Mouse (Mus musculus): ENCODE measurements around the gene Tnni3k.

Tnni3k gene

DNA sequence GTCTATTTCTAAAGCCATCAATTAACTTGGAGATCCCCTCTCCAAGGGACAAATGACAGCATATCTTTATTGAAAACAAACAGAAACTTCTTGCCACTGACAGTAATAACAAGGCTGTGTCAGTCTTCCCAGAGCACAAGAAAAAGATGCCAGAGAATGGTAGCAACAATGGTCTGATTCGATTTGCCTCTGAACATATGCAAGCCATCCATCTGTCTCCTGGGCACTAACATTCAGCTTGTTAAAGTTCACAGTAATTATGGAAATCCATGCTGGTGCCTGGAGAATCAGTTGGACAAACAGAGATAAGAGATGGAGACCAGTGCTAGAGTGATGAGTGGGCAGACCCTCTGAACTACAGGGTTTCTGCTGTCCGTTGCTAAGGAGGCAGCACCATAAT lies 102.1 kb downstream of the Tnni3k start:
- DNase-seq (ENCODE audit: low read depth in 2 of 2, low spot score in 2 of 2): no peak

DNA sequence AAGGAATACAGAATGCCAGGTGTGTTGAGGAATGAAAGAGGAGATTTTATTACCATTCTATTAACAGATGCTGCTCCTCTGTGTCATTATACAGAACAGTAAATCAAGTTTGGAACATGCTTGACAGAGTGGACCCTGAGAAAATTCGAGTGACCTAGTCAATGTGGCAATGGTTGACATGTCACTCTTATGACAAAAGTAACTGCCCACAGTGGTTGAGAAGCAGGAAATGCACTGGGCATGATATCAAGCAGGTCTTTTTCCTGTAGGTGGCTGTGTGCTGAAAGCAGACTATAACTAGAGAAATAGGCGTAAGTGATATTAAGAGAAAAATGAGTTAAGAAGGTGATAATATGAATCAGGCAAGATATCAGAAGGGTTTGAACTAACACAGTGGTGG lies 105.7 kb downstream of the Tnni3k start:
- DNase-seq (ENCODE audit: low read depth in 2 of 2, low spot score in 2 of 2): no peak

DNA sequence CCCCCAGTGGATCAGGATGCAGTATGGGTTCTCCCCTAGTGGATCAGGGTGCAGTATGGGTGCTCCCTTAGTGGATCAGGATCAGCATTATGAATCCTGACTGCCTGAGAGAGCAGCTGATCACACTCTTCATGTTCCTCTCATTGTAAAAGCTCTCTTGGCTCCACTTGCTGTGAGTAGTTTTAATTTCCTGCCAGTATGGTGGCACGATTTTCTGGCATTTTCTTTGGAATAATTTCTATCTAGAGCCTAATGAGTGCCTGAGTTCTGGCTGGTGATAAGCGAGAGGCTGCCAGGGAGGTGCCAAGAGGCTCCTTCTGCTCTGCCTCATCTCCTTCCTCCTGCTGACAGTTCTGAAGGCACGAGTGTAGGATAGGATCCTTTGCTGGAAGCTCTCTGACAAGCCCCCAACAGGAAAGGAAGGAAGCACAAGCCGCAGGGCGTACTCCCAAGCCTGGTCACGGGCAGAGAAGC lies 109.5 kb downstream of the Tnni3k start:
- no peak for DNase-seq (ENCODE audit: low read depth in 2 of 2, low spot score in 2 of 2)

DNA sequence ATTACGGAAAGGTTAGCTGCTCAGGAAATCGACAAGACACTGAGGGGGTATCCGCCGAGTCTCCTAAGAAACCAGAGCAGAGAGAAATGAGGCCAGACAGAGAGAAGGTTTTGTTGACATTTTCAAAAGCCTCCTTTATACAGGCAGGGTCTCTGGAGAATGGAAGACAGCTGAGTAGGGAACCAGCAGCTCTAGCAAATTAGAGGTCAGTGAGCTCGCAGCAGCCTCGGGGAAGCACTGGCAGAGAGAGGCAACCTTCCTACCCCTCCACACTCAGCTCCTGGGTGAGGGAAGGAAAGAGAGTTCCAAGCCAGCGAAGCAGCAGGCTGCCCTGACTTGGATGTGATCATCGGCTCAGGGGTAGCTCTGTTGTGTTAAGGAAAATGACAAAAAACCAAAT lies 127.5 kb downstream of the Tnni3k start:
- no peak for DNase-seq (ENCODE audit: low read depth in 2 of 2, low spot score in 2 of 2)

DNA sequence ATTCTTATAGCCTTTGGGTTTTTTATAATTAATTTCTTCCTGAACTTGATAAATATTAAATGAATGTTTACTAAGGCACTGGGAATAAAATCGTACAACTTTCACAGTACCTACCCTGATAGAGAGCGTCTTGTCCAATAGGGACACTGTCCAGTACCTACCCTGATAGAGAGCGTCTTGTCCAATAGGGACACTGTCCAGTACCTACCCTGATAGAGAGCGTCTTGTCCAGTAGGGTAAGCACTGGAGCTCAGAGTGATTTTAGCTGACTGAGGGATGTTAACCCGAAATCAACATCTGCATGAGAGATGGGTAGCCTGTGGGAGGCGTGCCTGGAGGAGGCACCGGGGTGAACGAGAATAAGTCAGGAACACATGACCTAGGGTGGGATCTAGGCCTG lies 130.3 kb downstream of the Tnni3k start:
- DNase-seq (ENCODE audit: low read depth in 2 of 2, low spot score in 2 of 2): no peak

DNA sequence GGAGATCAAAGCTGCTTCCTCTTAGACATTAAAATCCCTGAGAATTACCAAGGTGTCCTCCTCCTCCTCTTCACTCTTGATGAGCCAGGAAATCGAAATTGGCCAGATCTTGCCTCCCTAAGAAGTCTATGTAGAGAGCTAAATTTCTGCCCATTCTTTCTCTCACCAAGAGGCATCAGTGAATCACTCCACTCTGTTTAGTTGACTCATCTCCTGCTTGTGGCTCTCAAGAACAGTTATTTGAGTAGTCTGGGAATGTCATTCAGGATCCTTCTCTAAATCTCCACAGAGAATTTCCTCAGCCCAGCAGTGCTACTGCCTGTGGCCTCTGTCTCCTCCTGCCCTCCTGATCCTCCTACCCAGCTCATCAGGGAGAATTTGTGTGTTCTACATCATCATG lies 139.6 kb downstream of the Tnni3k start:
- no peak for DNase-seq (ENCODE audit: low read depth in 2 of 2, low spot score in 2 of 2)

DNA sequence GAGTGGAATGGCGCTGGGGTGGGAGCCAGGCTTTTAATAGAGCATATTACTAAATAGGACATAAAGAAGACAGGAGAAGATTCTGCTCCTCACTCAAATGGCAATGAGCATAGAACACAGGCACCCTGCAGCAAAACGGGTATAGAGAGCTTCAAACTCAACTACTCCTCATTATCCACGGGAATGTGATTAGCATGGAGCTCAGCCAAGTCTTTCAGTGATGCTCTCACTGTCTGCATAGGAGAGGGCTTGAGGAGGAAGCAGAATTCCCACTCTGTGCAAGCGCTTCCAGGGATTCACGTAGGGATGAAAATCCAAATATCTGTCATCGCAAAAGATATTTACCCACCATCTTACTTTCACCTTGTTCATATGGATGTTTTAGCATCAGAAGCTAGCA lies 141.6 kb downstream of the Tnni3k start:
- no peak for DNase-seq (ENCODE audit: low read depth in 2 of 2, low spot score in 2 of 2)

DNA sequence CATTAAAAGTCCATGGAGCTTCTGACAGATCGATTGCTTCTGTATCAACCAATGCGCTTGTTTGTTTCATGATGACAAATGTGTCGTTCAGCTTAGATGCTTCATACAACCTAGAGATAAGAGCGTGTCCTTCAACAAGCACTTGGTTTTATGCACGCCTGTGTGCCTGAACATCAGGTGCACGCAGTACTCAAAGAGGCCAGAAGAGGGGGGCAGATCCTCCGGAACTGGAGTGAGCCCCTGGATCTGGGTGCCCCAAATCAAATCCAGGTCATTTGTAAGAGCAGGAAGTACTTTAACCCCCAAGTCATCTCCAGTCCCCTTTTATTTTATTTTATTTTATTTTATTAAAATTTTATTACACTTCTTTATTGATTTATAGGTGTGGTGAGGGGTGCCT lies 158.5 kb downstream of the Tnni3k start:
- DNase-seq (ENCODE audit: low read depth in 2 of 2, low spot score in 2 of 2): no peak

DNA sequence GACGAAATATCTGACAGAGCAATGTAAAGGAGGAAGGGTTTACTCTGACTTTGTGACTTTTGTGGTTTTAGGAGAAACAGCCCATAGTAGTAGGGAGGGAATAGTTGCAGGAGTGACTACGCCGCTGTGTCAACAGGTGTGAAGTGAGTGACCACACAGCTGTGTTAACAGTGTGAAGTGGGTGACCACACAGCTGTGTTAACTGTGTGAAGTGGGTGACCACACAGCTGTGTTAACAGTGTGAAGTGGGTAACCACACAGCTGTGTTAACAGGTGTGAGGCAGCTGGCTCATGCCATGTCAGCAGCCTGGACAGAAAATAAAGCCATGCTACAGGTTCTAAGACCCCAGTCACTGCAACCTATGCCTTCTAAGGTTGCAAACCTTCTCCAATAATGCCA lies 162.0 kb downstream of the Tnni3k start:
- no peak for DNase-seq (ENCODE audit: low read depth in 2 of 2, low spot score in 2 of 2)

DNA sequence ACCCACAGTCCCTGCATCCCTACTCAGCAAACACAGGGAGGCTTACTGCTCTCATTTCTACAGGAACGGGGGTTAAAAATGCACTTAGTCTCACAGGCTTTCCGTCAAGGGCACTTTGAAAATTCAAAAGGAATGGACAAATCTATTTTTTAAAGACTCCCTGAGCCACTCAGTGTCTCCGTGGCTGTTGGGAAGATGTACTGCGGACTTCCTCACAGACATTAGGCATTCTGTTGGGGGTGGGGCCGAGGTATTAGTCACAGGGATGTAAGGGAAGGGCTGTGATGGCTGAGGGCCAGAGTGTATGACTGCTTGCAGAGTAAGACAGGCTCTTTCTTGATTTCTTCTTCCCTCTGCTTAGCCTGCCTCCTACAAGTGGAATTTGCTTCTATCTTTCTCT lies 169.8 kb downstream of the Tnni3k start:
- DNase-seq (ENCODE audit: low read depth in 2 of 2, low spot score in 2 of 2): no peak

DNA sequence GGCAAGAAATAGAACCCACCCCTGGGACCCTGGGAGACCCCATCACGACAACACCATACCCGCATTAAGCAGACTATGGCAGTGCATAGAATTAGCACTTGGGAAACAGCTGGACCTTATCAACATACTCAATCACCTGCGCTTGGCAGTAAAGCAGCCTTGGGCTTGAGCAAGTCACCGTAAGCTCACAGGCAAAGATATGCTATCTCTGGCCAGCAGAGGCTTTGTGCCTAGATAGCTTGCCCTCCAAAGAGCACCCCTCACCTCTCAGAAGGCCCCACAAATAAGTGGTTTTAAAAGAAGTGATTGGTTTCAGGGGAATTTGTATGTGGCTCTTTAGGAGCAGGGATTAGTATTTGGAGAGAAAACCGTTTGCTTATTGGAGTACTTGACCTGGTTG lies 170.2 kb downstream of the Tnni3k start:
- no peak for DNase-seq (ENCODE audit: low read depth in 2 of 2, low spot score in 2 of 2)

DNA sequence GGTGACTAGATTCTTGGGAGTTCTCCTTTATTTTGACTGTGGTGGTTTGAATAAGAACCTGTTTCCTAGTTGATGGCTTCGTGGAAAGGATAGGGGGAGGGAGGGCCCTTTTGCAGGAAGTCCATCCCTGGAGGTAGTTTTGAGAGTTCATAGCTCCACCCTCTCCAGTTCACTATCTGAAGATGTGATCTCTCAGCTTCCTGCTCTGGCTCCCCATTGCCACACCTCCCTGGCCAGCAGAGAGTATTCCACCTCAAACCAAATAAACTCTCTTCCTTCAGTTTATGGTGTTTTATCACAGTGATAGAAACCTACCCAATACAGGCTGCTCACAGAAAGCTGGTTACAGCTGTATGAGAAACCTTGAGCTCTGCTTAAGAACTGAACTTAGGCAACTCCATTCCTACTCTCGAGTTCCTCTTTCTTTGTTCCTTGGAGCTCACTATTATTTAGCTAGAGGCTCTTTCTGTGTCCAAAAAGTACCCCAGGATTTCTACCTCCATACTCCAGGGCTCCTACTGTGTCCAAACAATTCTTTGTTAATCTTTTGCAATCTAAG lies 173.7 kb downstream of the Tnni3k start:
- no peak for DNase-seq (ENCODE audit: low read depth in 2 of 2, low spot score in 2 of 2)

DNA sequence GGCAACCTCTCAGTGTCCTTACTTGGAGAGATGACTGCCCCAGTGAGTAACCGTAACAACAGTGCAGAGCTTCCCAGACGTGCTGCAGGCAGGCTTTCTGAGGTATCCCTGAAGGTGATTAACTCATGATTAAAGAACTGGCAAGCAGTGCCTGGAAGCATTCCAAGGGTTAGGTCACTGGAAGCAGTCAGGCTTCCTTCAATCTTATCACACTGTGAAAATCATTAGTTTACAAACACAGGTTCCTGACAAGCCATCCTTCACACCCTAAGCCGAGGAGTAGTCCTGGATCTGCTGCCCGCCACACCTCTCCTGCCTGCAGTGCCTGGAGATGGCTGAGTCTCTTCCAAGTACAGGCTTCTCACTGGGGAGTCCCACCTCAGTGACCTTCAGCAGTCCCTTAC lies 174.7 kb downstream of the Tnni3k start:
- DNase-seq (ENCODE audit: low read depth in 2 of 2, low spot score in 2 of 2): no peak

DNA sequence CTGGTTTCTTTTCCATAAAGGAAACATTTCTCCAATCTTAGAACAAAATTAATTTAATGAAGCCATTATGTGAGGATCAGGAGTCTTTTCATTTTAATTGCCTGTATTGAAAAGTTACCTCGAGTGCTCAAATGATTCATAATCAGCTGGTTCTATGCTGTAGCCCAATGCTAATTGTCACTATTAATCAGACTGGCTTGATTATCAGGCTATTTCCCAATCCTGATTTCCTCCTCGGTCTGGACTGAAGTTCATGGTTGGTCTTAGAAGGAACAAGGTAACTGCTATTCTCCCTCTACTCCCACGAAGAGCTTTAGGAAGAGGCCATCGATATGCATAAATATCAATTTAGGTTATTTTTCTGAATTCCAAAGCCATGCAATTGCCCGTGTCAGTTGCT lies 175.1 kb downstream of the Tnni3k start:
- no peak for DNase-seq (ENCODE audit: low read depth in 2 of 2, low spot score in 2 of 2)

DNA sequence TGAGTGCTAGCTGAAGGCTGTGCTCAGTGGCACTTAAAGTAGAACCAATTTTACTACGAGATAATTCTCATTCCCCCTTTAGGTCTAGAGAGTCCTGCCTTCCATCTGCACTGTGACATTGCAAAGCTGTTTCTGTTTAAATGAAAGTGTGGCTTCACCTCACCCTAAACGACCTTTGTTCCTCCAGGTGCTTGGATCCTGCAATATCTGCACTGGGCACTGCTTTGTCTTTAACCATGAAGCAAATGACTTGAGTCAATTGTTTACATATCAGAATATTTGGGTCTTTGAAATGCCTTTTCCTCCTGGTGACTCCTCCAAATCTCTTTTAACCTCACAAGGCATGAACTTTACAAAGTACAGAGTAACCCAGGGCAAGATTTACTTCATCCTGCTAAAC lies 175.7 kb downstream of the Tnni3k start:
- DNase-seq (ENCODE audit: low read depth in 2 of 2, low spot score in 2 of 2): no peak

DNA sequence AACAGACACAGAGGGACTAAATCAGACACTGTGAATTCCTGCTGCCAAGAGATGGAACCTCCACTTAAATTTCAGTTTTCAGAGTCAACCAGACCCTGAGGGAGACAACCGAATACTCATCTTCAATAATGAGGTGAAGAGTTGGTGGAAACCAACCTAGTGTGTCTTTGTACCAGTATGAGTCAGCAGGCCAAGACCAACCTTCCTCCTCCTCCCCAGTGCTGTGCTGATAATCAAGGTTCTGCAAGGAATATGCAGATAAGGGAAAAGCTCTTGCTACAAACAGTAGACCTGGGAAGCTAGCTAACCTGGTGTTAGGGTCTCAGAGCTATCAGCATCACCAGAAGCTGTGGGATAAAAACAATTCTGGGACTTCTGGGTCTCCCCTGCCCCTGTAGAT lies 176.1 kb downstream of the Tnni3k start:
- DNase-seq (ENCODE audit: low read depth in 2 of 2, low spot score in 2 of 2): no peak

DNA sequence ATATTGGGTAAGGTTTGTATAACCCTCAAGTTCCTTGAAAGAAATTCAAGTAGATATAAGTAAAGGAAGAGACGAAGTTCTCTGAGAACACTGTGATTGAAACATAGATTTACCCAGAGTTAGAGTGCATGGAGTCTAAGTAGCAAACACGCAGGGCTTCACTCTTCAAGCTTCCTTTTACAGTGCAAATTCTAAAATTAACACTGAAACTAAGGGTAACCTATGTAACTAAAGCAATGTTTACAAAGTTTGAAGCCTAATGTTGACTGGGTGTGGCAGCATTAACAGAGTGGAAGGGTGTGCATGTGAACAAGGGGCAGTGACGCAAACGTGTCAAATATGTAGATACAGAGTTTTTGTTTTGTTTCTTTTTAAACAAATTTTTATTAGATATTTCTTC lies 186.4 kb downstream of the Tnni3k start:
- DNase-seq (ENCODE audit: low read depth in 2 of 2, low spot score in 2 of 2): no peak

DNA sequence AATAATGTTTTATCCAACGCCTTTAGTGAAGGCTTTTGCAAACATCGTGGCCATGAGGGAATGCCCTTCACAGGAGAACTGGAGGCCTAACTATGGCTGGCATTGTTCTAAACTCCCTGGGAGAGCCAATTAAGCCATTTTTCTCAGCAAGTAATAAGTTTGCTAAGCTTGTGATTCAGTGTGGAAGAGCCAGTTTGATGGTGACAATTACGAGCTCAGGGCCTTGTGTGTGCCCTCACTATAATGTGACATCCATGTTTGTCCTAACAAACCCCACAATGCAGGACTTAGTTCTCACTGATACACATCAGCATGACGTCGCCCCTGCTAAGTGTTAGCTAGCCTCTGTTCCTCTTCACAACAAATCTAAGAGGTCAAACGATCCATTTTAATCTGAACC lies 193.3 kb downstream of the Tnni3k start:
- DNase-seq (ENCODE audit: low read depth in 2 of 2, low spot score in 2 of 2): no peak

DNA sequence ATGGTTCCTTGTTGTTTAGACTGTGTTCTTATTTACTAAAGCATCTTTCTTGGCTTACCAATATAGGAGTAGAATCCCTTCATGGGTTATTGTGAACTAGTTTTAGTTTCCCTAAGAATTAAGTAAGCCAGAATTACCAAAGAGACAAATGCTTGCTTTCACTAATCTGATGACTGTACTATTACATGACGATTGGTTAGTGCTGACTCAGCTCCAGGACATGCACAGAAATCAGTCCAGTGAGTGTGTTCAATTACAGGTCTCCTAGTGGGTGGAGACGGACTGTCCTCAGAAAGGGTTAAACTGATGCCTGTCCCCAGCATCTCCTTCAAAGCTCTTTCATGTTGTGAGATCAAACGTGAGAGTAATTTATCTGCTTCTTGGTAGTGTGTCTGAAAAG lies 195.5 kb downstream of the Tnni3k start:
- DNase-seq (ENCODE audit: low read depth in 2 of 2, low spot score in 2 of 2): no peak

DNA sequence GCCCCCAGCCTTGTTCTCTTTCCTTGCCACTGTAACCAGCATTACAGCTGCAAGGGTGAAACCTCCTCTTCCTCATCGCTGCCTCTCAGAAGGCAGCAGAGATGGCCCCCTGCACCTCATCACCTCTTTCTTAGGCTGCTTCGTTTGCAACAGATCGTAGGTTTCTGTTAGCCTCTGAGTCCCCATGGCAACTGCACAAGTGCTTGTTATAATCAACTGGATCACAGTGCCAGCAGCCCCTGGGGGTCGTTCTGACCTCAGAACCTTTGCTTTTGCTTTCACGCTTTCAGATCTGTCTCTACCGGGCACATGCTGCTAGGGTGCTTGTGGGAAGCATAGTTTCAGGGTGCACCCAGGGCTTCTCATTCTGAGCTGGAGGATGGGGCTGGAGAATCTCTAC lies 201.9 kb downstream of the Tnni3k start:
- DNase-seq (ENCODE audit: low read depth in 2 of 2, low spot score in 2 of 2): no peak

DNA sequence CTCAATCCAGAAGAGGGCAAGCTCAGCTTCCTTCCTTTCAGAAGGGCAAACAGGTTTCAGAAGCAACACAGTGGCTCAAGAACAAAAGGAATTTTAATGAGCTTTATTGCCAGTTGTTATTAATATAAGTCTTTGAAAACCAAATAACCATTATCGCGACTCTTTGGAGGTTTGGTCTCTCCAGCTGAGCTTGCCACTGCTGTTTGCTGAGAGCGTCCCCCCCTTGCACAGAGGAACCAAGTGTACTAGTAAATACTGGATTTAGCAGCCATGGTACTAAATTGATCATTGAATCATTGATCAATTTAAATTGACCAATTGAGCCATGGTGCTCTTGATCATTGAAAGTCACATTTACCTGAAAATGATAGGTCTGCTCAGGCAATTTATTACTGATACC lies 202.9 kb downstream of the Tnni3k start:
- DNase-seq (ENCODE audit: low read depth in 2 of 2, low spot score in 2 of 2): no peak

DNA sequence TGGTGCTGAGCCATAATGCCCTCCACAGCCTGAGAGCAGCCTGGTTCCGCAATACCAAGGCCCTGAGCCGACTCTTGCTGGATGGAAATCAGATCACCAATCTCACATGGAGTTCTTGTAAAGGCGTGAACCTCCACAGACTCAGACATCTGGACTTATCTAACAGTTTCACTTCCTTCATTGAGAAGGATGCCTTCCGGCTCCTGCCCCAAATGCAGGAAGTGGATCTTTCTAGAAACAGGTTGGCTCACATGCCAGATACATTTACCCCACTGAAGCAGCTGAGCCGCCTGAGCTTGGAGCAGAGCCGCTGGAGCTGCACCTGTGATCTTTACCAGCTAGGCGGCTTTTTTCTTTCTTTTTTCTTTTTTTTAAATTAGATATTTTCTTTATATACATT lies 213.0 kb downstream of the Tnni3k start:
- no peak for DNase-seq (ENCODE audit: low read depth in 2 of 2, low spot score in 2 of 2)

DNA sequence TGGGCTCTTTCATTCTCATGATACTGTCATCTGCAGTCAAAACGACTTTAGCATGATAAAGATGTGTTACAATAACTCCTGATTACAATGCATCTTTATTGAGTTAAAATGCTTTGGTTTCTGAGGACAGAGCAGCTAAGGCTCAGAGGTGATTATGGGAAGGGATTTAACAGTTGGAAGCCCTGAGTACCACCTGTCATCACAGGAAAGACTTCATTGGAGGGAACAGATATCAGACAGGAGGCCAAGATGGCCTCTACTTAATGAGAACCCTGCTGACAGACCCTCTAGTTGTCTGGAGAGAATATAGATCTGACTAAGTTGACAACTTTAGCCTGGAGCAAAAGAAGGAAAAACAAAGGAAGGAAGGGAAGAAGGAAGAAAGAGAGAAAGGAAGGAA lies 214.1 kb downstream of the Tnni3k start:
- no peak for DNase-seq (ENCODE audit: low read depth in 2 of 2, low spot score in 2 of 2)

DNA sequence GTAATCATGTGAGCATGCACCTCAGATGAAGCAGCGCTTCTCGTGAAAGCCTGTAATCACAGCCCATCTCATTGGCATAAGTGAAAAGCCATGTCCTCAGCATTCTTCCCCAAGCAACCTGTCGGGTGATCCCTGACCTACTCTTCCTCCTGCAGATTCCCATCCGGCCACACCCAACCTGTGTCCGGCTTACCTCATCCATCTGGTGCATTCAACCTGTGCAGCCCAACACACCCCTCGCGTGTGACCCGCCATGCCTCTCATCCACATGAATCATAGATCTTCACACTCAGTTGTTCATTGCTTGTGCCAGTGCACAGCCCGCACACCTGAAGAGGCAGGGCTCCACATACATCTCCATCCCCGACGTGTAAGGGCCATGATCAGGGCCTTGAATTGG lies 217.3 kb downstream of the Tnni3k start:
- DNase-seq (ENCODE audit: low read depth in 2 of 2, low spot score in 2 of 2): no peak
